Mouse (Mus musculus): ENCODE results near the gene Cabin1. TPM values are rescaled to one million over a fixed set of nuclear protein-coding genes. Genes with fewer than 3 reads are reported as not detected.

Gene Cabin1
- total RNA-seq, 2 experiments from 2014 or later: 33.5 to 71.3 TPM

- peak; percentile 85 for ATAC-seq (replicated peaks; ENCODE audit: low FRiP score, low TSS enrichment, poor library complexity, severe bottlenecking)
These were observed 58.3 kb downstream of the Cabin1 start for GRCm38 (mm10) chr10:75705681-75706400.

GRCm38 (mm10) chr10:75704212-75705185 lies 59.6 kb downstream of the Cabin1 start:
- no peak for ATAC-seq (replicated peaks; ENCODE audit: low FRiP score, low TSS enrichment, poor library complexity, severe bottlenecking)

DNA sequence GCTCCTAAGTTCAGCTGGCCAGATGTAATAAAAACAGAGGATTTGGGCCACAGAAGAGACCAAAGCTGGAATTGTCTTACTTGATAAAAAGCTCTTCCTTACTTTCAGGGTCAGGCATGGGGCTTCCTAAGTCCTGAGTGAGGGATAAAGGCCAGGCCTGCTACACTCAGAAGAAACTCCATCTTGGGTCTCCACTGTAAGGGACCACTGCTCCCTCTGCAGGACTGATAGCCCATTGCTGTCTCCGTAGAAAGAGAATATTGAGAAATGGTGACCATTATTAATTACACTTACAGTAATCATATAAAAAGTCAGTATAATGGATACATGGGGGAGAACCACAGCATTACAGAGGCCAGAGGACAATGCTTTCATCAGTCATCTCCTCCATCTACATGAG lies 60.6 kb downstream of the Cabin1 start:
- no peak for ATAC-seq (replicated peaks; ENCODE audit: low FRiP score, low TSS enrichment, poor library complexity, severe bottlenecking)

DNA sequence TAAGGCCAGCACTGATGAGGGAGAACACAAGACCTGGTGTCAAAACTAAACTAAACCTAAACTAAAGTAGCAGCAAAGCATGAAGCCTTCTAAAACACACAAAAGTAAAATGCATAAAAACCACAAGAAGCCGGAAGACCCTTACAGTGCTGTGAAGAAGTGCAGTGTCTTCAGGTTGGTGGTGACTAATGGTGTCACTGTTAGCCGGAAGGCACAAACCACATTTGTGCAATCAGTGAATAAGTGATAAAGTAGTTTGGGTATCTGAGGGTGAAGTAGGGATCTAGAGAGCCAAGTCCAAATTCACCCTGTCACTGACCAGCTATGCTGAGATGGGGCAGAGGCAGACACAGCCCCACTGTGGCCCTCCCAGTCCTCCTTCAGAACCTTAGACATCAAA lies 61.6 kb downstream of the Cabin1 start:
- ATAC-seq (replicated peaks; ENCODE audit: low FRiP score, low TSS enrichment, poor library complexity, severe bottlenecking): no peak

- ATAC-seq (replicated peaks; ENCODE audit: low FRiP score, low TSS enrichment, poor library complexity, severe bottlenecking): no peak
These were observed 62.9 kb downstream of the Cabin1 start for GRCm38 (mm10) chr10:75701280-75701679.

DNA sequence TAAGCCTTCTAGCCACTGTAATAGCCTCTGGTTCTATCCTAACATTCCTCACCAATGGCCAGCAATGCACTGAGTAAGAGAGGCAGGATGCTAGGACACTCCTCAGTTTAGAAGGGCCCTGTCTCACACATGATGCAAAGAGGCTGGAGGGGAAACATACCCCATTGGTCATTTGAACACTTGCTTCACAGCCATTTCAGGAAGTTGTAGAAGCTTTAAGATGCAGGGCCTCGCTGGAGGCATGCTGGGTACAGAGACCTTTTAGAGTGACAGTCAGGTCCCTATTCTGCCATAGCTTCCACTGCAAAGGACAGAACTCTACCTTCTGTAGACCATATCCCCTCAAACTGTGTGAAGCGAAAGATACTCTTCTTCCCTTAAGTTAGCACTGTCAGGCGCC lies 66.4 kb downstream of the Cabin1 start:
- ATAC-seq (replicated peaks; ENCODE audit: low FRiP score, low TSS enrichment, poor library complexity, severe bottlenecking): no peak

DNA sequence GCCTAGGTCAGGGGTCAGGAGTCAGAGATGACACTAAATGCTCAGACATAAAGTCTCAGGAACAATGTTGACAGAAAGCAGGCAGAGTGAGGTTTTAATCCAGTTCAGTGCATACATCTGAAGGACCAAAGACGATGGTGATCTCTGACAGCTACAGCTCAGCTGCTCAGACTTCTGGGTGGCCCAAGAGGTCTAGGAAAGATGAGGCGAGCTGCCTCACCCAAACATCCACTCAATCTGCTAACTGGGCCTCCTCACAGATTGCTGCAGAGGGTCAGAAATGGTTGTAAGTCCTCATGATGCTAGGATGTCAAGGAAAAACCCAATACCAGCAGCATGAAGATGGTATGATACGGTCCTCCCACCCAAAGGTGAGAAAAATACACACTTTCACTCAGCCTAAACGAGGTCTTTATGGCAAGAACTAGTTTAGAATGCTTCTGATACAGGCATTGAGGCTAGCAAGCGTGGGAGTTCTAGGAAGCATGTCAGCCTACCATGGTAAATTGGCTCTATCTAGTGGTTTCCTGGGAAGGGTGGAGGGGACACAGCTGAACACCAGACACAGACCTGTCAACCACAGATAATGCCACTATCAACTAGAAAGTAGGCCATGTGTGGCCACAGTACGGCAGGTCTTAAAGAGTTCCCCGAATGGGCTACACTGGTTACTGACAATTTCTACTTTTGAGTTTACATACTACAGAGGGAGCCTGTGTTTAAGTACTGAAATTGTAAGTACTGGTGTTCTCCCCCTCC lies 67.4 kb downstream of the Cabin1 start:
- peak; percentile 97 for ATAC-seq (replicated peaks; ENCODE audit: low FRiP score, low TSS enrichment, poor library complexity, severe bottlenecking)

DNA sequence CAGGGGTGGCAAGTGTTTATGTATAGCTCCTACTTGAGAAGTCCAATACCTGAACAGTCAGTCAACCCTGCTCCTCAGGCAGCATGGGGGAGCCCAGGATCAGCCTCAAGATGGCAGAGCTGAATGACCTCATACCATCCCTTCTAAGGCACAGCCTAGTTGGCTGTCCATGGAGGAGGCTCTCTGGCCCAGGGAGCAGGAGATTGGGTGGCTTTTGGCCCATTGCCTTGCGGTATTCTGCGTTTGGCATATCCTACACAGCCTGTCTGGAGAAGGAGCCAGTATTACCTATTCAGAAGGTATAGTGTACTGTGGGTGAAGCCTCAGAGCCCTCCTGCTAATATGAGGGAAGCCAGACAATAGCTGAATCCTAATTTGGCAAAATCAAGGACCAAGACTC lies 68.6 kb downstream of the Cabin1 start:
- no peak for ATAC-seq (replicated peaks; ENCODE audit: low FRiP score, low TSS enrichment, poor library complexity, severe bottlenecking)

GRCm38 (mm10) chr10:75695078-75695477 lies 69.1 kb downstream of the Cabin1 start:
- ATAC-seq (replicated peaks; ENCODE audit: low FRiP score, low TSS enrichment, poor library complexity, severe bottlenecking): no peak

DNA sequence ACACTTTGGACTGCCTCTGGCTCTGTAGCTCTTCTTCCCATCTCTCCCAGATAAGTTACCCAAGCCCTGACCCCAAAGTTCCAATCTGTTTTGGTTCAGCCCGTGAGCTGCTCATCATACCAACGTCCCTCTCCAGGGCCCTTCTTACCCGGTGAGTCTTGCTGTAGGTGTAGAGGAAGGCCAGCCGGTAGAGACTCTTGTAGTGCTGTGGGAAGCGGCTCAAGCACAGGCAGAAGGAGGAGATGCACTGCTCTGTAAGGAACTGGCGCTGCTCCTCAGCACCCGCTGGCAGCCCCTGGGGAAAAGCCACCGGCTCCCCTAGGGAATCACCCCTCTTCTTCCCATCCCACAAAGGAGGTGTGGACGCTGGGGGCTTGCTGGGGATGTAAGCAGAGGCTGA lies 69.6 kb downstream of the Cabin1 start:
- no peak for ATAC-seq (replicated peaks; ENCODE audit: low FRiP score, low TSS enrichment, poor library complexity, severe bottlenecking)

DNA sequence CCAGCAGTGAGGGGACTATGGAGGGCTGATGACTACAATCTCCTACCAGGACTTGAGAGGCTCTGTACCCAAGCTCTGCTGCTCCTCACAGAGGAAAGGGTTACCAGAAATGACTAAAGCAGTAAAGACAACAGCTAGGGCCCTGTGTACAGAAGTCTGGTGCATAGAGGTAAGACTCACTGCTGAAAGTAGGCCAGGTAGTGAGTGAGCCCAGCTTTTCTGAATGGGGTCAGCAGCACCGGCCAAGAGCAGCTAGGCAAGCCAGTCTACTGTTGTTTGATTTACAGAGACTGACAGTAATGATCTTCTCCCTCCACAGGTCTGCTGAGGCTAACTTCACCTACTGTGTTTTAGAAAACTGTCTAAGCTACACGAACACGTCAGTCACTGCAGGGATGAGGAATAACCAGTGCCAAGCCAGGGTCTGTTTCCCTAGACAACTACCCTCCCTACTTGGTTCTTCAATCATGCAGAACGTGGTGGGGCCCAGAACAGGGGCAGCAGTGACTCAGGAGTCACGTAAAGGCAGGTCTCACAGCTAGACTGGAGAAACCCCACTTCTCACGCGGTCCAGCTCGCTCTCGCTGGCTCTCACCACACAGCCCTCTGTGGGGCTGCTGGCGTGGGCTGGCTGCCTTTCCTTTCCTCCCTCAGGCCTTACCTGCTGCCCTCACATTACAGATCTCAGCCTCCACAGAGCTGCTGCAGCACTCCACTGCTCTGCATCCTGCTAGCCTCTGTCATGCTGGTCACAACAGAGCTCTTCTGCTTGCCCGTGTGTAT lies 70.5 kb downstream of the Cabin1 start:
- no peak for ATAC-seq (replicated peaks; ENCODE audit: low FRiP score, low TSS enrichment, poor library complexity, severe bottlenecking)

GRCm38 (mm10) chr10:75688598-75688997 lies 75.5 kb downstream of the Cabin1 start:
- ATAC-seq (replicated peaks; ENCODE audit: low FRiP score, low TSS enrichment, poor library complexity, severe bottlenecking): no peak

GRCm38 (mm10) chr10:75686724-75687123 lies 77.4 kb downstream of the Cabin1 start:
- ATAC-seq (replicated peaks; ENCODE audit: low FRiP score, low TSS enrichment, poor library complexity, severe bottlenecking): no peak

GRCm38 (mm10) chr10:75684035-75685004 lies 79.8 kb downstream of the Cabin1 start:
- ATAC-seq (replicated peaks; ENCODE audit: low FRiP score, low TSS enrichment, poor library complexity, severe bottlenecking): no peak

GRCm38 (mm10) chr10:75680574-75681001 lies 83.6 kb downstream of the Cabin1 start:
- ATAC-seq (replicated peaks; ENCODE audit: low FRiP score, low TSS enrichment, poor library complexity, severe bottlenecking): no peak

DNA sequence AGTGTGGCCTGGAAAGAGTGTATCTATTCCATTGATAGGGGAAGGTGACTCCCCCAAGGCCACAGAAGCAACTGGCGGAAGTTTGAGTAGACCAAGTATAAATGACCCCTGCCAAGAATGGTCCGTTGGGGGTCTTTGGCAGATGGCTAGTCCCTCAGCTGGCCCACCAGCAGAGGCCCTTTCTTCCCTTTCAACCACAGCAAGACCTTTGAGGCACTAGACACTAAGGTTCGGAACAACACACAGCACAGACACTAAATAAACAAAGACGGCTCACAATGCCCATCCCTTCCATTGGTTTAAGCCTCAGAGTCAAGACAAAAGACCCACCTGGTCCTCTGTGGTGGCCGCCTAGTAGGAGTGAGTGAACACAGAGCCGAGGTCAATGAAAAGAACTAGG lies 84.9 kb downstream of the Cabin1 start:
- ATAC-seq (replicated peaks; ENCODE audit: low FRiP score, low TSS enrichment, poor library complexity, severe bottlenecking): no peak

GRCm38 (mm10) chr10:75677989-75678388 lies 86.2 kb downstream of the Cabin1 start:
- ATAC-seq (replicated peaks; ENCODE audit: low FRiP score, low TSS enrichment, poor library complexity, severe bottlenecking): no peak

DNA sequence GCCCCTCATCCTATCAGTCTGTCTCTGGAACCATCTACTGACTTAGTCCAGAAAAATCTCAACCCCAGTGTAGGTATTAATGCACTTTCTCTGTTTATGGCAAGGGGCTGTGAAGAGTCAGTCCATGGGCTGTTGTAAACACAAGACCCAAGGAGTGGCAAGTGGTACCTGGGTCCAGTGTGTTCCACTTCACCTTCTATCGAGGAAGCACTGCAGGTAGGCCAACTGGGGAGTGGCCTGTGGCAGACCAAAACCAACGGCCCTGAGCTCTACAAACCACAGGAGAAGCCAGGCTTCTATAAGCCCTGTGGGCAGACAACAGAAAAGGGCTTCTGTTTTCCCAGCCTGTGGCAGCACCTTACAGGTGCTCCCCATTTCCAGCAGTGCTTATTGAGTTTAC lies 86.6 kb downstream of the Cabin1 start:
- no peak for ATAC-seq (replicated peaks; ENCODE audit: low FRiP score, low TSS enrichment, poor library complexity, severe bottlenecking)
